Mouse (Mus musculus) olfactory bulb, adult 2 months (tissue): ENCODE data around the gene Pbx3.

ENCODE experiments used
- CTCF ChIP-seq: fragments of 200-500 bp; IDR thresholded peaks from 2 replicates; pipeline ENCODE4 v1.5.1; 2012; ENCODE audit warnings: low read depth, mild to moderate bottlenecking, low read length, moderate library complexity; ENCODE audit not compliant: insufficient read depth
- POLR2A ChIP-seq: fragments of 200-500 bp; IDR thresholded peaks from 2 replicates; pipeline ENCODE4 v1.6.1; 2012; ENCODE audit warnings: mild to moderate bottlenecking, low read depth, low read length, moderate library complexity; ENCODE audit not compliant: insufficient read depth

DNA sequence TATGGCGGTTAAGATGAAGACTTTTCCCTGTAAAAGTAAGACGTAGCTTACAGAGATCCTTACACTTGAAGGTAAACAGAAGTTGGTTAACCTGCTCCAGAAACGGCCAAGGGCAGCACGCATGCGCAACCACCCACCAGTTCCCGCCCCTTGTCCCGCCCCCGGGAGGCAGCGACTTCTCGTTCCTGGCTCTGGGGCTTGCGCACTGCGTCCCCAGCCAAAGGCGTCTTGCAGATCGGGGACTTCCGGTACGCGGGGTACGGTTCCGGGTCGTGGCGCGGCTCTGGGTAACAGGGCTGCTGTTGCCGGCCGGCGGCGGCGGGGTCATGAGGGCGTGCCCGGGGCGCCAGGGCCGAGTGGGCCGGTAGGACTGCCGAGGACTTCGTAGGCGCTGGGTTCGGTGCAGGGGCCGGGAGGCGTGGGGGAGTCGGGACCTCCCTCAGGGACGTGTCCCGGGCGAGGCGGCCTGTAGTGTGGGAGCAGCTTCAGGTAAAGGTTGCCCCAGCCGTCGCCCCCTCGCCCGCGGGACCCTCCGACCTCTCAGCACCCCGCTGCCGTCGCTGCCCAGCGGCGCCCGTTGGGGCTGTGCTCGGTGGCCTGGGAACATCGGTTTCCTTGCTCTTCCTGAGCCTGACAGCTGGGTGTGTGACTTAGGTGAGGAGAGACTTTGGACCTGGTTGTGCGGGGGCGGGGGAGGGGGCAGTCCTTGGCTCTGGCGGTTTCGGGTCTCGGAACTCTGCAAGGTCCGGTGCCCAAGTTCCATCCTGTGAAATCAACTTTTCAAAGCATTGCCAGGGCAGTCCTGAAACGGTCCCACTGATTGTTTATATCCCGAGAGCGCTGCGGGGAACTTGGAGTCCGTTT is 33.9 kb upstream of the Pbx3 start, which contains the start of gene Mapkap1:
- TF ChIP-seq POLR2A (peak; percentile 46; the same call in 1 of the 2 replicates), CTCF (no peak)
